Mouse (Mus musculus) c-Kit-positive CD71-positive TER-119-positive erythroid progenitor cells, embryonic 14.5 days (primary cell): ENCODE measurements around the gene Bhlha15.

Experiments
- DNase-seq: peaks from one replicate; pipeline ENCODE4 v3.0.0-alpha.2; 2013; ENCODE audit warnings: low spot score

Gene Bhlha15

DNA sequence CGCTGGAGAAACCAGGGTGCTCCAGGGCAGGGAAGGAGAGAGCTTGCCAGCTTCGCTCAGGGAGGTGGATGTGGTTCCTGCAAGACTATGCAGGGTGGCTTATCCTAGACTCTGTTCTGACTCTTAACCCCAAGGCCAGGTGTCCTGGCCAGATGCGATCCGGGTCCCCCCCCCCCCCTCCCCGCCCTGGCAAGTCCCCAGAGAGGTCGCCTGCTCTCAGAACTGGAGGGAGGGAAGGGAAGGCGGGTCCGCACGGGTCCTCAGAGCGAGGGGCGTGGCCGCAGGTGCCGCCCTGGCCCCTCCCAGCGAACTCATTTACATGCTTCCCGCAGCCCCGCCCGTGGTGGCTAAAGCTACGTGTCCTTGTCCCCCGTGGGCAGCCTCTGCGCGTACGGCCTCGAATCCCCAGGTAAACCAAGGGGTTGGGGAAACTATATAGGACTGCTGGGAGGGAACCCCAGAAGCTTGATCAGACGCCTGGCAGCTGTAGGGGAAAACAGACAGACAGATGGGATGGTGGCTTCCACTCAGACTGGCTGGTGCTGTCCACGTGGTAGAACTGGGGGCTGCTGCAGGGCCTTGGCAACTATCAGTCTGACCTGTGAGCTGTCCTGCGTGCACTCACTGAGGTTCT, at the start of gene Bhlha15:
TSS of gene Bhlha15 (plus strand) at position 337 of the 634 bp plus-strand sequence.
- DNase-seq, result peak; percentile 53

DNA sequence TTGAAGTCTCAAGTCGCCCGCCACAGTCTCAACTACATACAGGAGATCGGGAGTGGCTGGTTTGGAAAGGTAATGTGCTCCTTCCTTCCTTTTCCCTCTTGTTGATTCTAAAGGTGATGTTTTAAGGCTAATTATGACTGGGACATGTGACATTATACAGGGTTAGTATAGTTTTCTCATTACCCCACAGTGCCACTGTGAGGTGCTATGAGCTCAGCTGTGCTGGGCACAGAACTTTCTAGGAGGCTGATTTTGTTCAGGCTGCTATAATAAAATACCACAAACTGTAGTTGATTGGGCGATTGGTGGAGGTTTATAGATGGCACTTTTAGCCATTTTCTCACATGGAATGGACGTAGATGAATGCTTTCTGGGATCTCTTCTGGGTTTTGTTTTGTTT, 46.6 kb upstream of the Bhlha15 start:
- no peak for DNase-seq

DNA sequence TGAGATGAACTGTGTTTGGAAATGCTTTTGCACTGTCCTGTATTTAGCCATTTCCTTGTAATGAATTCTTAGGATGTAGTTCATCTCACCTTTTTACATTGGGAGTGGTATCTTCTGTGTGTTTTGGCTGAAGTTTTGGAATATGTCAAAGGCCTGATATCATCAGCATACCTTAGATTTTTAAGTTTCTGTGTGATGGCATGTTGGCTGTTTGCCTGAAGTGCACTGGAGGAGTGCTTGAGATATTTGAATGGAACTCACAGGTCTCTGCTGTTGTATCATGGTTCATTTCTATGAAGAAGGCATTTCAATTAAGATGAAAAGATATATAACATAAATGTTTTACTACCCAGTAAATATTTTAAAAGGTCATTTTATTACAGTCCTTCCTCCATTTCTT, 43.2 kb upstream of the Bhlha15 start:
- no peak for DNase-seq

DNA sequence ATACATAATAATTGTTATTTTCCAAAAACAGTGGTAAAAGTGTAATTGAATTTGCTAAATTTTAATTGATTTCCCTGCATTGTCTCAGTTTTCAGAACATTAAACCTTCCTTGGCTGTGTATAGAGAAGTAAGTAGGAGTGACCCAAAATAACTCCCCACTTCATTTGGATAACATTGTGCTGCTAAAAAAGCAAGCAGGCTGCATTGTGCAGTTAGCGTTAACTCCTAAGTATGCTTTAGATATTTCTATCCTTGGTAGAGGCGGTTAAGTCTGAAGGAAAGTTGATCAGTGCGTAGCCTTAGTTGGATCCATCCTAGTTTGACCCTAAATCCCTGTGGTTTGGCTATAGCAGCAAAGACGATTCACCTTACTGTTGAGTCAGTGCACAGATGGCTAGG, 40.6 kb upstream of the Bhlha15 start:
- no peak for DNase-seq

DNA sequence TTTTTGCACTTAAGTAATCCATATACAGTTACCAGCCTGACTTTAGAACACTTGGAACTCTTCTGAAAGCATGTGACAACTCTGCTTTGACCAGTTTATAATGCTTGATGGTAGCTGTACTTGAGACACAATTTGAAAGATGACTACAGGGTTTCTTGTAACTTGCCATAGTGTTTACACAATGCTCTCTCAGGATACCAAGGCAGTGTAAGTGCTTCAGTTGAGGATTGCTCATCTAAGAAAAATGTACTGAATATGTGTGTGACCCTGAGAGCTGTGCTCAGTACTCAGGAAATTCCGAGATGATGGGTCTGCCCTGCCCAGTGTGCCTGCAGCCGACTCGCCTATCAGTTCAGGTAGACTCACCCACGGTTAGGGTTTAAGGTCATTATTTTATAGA, 38.8 kb upstream of the Bhlha15 start:
- DNase-seq, result no peak

DNA sequence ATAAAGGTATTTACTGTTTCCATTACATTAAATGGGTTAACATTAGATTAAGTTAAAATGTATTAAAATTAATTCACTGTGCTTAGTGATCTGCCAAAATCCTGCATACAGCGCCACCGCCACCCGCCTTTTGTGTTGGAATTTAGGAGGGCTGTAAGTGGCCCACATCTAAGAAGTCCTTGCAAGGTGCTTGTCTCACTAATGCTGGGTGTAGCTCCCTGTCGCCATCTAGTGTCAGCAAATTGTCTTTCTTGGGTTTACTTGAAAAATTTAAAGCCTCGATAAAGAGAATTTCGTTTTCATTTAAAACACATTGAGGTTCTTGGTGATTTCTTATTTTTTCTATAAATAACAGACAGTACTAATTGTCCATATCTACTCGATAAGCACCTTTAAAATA, 35.6 kb upstream of the Bhlha15 start:
- DNase-seq, result peak; percentile 73

DNA sequence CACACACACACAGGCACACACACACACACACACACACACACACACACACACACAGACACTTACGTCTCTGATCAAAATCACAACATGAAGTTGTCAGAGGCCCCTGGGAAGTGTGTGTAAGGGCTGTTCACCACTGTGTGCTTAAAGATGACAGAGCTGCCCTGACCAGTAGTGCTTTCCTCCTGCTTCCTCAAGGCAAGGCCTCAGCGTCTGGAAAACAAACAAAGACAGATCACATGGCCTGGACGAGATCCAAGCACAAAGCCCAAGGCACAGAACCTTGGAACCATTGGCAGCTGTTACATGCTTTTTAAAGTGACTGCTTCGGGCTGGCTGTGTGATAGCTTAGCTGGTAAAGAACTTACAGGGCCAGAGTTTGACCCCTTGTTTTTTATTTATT, 31.5 kb upstream of the Bhlha15 start:
- DNase-seq, result no peak

DNA sequence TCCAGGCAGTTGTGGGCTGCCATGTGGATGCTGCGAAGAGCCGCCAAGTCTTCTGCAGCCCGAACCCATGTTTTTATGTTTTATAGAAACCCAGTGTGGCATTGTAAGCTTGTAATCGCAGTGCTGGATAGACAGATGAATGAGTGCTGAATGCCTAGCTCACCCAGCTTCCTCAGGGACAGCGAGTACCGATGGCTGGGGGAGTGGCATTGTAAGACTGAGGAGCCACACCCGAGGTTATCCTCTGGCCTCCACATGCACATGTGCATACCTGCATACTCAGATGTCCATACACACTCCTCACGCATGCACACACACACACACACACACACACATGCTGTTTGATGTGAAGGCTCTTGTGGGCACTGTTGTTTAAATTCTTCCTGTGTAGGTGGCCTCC, 30.9 kb upstream of the Bhlha15 start:
- no peak for DNase-seq

DNA sequence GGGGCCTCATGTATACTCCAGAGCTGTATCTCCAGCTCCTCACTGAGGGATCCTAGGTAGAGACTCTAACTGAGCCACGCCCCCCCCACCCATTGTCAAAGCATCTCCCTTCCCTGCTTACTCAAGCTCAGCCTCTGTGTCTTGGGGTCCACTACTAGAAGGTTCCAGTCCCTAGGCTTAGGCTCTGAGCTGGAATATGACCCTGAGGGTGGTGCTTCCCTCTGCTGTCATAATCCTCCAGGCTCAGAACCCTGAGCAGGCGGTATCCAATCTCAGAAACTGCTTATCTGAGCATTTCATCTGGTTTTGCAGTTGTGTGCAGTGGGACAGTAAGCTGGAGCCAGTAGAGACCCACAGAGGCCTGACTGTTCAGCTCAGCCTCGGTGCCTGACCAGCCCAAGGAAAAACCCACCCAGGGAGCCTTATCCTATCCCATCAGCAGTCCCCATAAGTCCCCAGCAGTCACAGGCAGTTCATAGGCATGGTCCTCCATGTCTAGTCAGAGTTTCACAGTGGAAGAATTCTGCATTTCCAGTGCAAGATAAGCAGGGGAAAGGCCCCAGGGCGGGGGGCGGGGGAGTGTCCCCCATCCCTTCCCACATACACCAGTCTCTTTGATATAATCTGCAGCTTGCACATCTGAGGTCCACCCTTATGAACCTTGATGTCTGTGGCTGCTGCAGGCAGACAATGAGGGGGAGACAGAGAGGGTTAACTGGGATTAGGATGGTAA, 27.8 kb upstream of the Bhlha15 start:
- no peak for DNase-seq

DNA sequence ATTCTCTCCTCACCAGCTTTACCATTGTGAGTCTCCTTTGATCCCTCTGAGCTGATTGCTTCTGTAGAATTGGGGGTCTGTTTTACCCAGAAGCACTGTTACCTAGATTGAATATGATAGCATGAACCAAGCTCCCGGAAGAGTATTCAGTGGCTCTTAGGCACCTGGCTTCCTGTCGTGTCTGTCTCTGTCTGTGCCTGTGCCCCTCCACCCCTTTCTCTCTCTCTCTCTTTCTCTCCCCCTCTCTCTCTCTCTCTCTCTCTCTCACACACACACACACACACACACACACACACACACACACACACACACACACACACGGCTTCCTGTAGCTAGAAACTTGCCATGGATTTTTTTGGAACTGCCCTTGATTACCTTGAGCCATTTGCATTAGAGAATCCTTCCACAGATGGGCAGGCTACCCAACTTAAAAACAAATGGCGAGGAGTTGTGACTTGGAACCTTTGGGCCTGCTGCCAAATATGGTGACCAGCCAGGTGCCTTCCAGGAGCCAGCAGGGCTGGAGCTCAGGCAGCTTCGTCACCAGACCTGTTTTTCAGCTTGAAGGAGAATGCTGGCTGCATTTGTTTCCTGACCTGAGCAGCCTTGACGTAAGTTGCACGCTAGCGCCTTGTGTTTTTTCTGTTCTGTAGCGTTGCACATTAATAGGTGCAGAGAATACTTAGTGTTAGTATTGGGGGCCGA, 27.1 kb upstream of the Bhlha15 start:
- no peak for DNase-seq

DNA sequence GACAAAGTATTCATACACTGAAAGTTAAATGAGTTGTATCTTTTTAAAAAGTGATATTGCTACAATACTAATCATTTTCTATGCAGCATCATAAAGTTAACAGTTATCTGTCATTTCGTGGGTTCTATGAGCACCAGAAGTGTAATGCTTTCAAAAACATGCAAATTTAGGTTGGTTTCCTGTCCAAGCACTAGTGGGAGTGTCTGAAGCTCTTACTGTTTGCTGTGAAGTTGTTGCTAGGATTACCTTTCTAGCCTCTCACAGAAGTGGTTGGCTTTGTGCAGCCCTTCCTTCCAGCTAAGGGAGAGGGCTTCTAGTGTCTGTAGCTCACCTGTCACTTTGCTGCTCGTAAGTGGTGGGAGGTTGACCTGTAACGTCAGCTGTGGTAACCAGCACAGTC, 24.3 kb upstream of the Bhlha15 start:
- no peak for DNase-seq

DNA sequence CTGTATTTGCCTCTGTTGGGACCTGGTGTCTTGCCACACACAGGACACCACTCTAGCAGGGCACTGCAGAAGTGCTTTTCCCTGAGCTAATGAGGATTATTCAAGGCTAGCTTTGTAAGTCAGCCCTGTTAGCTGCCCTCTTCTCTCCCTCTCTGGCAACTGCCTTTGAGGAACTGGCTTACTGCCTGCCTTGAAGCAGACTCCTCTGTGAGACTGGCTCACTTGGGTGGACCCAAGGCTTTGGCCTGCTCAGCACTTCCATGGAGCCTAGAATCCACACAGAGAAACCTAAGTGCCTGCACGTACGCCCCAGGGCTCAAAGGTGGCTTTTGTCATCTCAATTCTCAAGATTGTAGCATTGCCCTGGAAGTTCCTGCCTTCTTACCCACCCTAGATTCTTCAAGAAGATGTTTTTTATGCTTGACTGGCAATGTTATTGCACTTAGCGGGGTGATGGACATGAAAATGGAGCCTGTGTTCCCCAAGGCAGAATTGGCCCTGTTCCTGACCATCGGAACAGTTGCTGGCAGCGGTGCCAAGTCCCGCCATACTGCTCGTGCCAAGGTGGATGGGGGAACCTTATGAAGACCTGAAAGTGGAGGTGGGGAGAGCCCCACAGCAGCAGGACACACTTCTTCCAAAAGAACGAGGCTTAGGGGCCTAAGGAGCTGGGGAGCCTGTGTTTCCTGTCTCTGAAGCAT, 20.7 kb upstream of the Bhlha15 start:
- DNase-seq, result no peak

DNA sequence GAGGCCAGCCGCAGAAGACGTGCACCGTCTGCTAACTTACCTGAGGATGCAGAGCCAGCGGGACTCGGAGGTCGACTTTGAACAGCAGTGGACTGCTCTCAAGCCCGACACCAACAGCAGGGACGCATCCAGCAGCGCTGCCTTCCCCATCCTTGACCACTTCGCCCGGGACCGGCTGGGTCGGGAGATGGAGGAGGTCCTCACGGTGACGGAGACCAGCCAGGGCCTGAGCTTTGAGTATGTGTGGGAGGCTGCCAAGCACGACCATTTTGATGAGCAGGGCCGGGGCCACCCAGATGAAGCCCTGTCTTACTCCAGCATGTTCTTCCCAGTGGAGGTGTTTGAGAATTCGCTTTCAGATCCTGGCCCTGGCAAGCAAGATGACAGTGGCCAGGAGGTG, 16.4 kb upstream of the Bhlha15 start:
- DNase-seq, result no peak

DNA sequence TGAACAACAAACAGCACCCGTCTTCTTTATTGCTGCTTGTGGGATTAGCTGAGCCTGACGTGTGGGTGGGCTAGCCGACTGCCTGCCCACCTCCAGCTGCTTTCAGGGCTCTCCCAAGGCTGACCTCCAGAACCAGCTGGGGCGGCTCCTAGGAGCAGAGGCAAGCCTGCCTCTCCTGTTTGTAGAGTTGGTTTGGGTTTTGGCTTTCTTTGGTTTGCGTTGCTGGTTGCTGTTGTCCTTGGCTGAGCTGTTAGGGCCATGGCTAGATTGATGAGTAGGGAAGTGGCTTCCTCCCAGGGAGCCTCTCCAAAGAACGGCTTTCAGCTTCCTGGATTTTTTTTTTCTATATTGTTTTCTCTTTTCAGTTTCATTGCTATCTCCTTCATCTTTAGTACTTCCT, 11.9 kb upstream of the Bhlha15 start:
- no peak for DNase-seq

DNA sequence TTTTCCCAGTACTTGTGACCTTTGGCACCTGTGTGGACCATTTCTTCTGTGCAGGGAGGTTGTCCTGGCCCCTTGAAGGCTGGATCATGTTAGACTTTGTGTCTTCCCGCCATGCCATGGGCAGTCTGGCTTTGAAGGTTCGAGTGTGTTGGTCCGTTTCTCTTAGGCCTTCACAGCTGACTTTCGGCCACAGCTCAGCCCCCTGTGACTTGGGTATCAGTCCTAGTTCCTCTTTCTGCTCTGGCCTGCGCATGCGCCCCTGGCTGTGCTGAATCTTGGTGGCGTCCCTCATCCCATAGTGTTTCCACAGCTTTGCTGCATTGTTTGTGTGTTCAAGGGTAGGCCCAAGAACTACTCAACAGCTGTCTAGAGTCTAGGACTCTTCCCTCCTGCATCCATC, 8.8 kb upstream of the Bhlha15 start:
- no peak for DNase-seq

DNA sequence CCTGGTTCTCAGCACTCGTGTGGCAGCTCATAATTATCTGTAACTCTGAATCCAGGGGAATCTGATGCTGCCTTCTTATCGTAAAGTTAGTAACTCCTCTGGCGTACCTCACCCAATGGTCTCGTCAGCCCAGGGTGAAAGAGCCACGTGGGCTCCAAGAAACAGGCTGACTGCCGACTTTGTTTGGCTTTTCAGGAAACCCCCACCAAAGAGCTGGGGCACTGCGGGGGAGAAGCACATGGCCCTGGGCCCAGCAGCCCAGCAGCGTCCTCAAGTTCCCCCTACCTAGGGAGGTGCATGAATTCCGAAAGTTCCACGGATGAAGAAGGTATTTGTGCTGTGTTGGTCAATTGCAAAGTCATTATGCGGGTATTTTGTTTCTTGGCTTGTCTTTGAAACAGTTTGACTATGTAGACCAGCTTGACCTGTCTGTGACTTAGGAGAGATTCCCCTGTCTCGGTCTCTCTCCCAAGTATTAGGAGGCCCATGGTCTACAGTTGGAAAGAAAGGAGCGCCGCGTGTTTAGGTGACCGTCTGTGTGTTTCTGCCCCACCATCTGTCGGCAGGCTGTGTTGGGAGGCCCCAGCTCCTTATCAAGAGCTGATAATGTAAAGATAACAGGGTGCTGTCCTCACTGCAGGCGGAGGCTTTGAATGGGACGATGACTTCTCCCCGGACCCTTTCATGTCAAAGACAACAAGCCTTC, 7.4 kb upstream of the Bhlha15 start:
- DNase-seq, result no peak

DNA sequence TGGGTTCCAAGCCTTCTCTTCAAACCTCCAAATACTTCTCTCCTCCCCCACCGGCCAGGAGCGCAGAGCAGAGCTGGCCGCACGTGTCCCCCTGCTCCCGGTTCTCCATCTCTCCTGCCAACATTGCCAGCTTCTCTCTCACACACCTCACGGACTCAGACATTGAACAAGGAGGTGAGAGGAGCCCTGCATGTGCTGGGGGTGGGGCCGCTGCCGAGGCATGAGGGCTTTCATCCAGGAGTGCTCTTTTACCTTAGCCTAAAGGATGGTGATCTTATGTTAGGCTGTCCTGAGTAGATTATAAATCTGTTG, 6.9 kb upstream of the Bhlha15 start:
- no peak for DNase-seq

DNA sequence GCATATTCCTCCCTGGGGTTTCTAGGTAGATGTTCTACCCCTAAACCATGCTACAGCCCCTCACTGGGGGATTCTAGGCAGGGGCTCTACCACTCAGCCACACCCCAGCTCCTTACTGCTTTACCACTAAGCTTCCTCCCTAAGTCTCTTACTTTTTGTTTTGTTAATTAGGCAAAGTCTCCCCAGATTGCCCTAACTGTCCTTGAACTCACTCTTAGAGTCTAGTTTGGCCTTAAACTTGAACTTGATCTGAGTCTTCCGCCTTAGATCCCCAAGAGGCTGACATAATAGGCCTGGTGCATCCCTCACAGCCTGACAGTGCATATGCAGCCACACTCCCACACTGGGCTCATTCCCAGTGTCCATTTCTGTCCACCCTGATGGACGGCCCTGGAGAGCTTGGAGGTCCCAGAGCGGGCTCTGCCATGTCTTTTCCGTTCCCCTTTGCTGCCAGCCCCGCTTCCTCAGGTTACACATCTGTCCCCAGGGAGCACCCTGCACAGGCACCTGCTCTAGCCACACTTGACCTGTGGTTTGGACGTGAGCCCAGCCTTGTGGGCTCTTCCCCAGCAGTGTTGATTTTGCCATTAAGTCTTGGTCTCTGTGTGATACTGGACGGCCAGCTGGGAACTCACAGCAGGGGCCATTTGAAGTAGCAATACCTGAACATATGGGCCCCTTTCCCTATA, 6.3 kb upstream of the Bhlha15 start:
- DNase-seq, result no peak

DNA sequence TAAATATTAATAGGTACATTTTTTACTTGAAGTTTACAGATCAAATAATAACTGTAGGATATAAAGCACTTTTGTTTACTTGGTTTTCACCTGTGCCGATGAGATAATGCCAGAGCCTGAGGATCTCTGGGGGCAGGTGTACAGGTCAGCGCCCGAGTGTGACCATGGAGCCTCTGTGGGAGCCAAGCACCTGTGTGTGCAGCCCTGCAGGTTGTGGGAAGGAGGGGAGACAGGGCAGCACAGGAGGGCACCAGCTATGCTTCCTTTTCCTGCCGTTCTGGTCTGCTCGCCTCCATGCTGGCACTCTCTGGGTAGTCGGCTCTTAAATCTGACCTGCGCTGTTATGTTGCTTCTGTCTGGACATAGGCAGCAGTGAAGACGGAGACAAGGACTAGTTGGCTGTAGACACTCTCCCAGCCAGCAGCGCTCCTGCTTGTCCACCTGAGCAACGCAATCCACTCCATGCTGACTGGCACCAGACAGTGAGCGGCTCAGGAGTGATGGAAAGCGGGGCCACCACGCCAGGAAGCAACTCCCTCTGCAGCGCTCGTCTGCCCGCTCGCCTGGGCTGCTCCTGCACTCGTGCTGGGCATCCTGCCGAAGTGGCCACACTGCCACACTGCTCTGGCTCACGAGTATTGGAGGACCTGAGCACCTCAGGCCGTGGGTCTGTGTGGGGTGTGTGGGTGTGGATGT, 5.6 kb upstream of the Bhlha15 start:
- DNase-seq, result no peak

DNA sequence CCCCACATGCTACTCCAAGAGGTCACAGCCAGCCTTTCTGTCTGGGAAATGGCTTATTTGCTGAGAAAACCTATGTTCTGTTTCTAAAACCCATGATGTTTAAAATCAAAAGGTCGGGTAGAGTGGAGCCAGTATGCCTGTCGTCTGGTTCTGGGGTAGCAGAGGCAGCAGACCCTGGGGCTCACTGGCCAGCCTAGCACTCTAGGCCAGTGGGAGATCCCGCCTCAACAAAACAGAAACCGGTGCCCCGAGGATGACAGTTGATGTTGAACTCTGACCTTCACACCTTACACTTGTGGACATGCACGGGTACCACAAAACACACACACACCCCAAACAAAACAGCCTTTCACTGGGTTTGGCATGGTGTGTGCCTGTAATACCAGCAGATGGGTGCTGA, 1.7 kb upstream of the Bhlha15 start:
- no peak for DNase-seq

DNA sequence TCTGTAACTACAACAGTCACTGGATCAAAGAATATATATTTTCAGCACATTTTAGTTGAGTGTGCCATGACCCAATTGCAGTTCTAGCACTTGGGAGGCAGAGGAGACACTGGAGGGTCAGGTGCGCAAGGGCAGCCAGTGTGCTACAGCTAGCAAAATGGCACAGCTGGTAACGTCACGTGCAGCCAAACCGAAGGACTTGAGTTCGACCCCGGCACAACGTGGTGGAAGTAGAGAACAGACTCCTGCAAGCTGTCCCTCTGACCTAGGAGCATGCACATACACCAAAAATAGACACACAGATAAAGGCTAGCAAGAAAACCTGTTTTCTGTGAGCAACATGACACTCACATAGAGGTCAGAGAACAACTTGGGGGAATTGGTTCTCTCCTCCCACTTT, 759 bp upstream of the Bhlha15 start:
- no peak for DNase-seq
